Mouse (Mus musculus) embryo, embryonic 11 days (tissue): ENCODE measurements around the gene Rab40b.
A peak's percentile ranks its signal among the peaks of the same experiment; 100 is the strongest.
"Not testable (repeated sequence)": the region's sequence is repeated elsewhere in the genome, so short reads cannot be mapped to it uniquely, and the experiment has no call there.

Source experiments
- DNase-seq: peaks from one replicate; pipeline ENCODE4 v3.0.0-alpha.2; 2015

Rab40b gene

GRCm38 (mm10) chr11:121367170-121367707, 20.8 kb downstream of the Rab40b start:
- no peak for DNase-seq

DNA sequence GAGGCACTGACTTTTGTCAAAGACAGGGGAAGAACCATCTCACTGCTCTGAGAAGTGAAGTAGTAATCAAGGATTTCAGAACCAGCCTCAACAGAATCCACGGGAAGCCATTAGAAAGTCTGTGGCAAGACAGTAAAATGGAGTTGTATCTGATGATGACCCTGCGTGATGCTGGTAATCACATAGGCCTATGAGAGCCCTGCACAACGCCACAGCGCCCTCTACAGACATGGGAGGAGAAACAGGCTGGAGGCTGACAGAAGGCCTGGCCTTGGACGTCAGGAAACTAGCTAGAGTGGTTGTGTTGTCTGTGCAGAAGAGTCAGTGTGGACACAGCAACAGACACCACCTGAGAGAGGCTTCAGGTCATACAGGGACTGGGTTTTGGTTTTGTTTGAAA, 25.8 kb downstream of the Rab40b start:
- peak; percentile 7 for DNase-seq

DNA sequence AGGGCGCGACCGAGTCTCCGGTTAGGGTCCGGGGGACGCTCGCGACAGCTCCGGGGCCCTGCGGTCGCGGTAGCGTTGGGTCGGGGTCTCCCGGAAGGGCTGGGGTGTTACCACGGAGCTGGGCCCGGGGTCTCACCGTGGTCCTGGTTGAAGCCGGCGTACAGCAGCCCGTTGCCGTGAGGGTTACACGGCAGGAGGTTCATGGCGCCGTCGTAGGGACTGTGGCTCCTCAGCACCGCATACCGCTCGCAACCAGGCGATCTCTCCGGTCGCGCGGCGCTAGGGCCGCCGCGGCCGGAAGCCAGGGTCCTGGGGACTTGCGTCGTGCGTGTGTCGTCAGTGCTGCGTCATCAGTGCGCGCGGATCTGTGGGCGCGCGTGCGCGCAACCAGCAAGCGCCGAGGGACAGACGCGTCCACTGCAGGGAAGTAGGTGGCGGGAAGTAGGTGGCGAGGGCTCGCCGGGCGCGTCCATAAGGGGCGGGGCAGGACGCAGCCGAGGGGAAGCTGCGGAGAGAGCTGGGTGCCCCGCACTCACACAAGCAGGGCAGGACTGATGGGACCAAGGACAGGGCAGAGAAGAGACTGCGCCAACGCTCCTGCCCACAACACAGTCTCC, 33.9 kb downstream of the Rab40b start, which contains the start of gene Wdr45b:
Gene Wdr45b (minus strand): TSS at position 355 of the 617 bp plus-strand sequence.
- DNase-seq: peak; percentile 98

- peak; percentile 42 for DNase-seq
Observed at GRCm38 (mm10) chr11:121353326-121354090, 34.5 kb downstream of the Rab40b start.

GRCm38 (mm10) chr11:121348727-121349126, 39.3 kb downstream of the Rab40b start:
- not testable (repeated sequence) for DNase-seq

DNA sequence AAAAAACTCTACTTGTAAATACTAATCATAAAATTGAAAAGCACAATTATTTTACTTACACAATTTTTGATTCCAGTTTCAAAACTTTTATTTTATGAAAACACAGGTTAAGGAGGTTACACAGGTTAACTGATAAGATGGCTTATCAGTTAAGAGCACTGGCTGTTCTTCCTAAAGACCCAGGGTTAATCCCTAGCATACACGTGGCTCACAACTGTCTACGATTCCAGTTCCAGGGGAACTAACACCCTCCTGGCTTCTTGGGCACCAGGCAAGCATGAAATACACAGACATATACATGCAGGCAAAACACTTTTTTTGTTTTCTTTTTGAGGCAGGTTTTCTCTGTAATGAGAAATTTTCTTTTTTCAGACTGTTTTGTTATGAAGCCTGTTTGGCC, 39.9 kb downstream of the Rab40b start:
- DNase-seq: no peak

DNA sequence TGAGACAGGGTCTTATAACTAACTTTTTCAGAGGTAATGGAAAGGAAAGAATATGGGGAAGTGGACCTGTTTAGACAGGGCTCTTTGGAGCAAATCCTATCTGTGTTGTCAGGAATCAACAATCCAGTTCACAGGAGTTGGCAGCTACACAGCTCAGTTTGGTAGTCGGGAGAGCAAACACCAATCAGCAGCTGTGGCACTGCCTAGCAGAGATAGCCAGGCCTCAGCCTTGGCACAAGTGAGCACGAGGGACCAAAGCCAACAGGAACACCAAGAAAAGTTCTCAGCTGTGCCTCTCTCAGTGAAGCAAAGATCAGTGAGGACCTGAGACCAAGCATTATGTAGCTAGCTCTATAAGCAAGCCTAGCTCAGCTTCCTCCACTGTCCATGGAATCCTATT, 41.0 kb downstream of the Rab40b start:
- no peak for DNase-seq

- not testable (repeated sequence) for DNase-seq
Observed at GRCm38 (mm10) chr11:121342423-121342822, 45.6 kb downstream of the Rab40b start.

- DNase-seq: no peak
Observed at GRCm38 (mm10) chr11:121340287-121340686, 47.8 kb downstream of the Rab40b start.

GRCm38 (mm10) chr11:121339647-121340046, 48.4 kb downstream of the Rab40b start:
- DNase-seq: no peak

DNA sequence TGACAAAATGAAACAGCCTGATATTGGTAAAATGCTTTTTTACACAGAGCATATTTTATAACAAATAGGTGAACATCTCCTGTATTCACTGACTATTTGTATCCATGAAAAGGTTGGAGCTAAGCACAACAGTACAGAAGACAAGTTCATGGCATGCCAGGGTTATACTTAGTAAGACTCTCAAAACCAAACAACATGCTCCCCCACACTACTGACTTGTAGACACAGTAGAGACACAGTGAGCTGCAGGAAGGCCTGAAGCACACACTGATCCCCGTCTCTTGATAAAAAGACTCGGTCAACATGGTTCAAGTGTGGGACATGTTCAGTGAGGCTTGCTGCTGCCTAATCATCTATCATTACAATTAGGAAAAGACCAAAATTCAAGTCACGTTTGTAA, 56.4 kb downstream of the Rab40b start:
- DNase-seq: no peak

GRCm38 (mm10) chr11:121328619-121329018, 59.4 kb downstream of the Rab40b start:
- DNase-seq: no peak

DNA sequence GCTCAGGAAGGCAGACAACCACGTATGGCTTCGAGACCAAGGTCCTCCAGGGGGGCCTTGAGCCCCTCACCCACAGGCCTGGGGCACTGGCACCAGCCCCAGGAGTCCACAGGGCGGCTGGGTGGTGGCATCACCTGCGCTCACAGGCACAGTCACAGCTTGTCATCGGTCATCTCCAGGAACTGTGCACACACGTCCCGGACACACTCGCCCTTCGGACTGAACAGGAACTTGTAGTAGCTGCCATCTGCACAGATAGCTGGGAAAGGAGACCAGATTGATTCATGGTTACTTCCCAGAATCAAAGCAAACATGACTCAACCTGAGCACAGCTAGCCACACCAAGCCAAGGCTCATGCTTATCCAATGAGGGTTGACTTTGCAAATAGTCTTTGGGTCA, 59.8 kb downstream of the Rab40b start:
- DNase-seq: no peak

- no peak for DNase-seq
Observed at GRCm38 (mm10) chr11:121326681-121327080, 61.4 kb downstream of the Rab40b start.

GRCm38 (mm10) chr11:121326034-121326433, 62.0 kb downstream of the Rab40b start:
- no peak for DNase-seq

DNA sequence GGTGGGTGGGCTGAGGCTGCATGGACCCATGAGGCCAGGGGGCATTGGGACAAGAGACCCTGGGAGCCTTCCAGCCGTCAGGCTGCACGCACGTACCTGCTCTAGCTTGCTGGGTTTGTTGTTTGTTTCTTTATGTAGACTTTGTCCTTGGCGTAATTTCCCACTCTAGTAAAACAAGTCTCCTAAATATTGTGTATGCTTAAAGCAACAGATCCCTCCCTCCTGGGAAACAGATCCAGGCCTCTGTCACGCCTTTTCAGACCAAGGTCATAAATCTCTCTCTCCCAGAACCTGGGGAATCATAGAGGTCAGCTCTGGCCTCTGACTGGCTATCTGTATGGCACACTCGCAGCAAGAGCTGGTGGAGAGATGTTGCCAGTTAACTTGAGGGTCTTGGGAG, 80.3 kb downstream of the Rab40b start:
- DNase-seq: not testable (repeated sequence)

GRCm38 (mm10) chr11:121306608-121307007, 81.4 kb downstream of the Rab40b start:
- no peak for DNase-seq
